Mouse (Mus musculus) stomach, embryonic 14.5 days (tissue): ENCODE measurements around the gene Klhl9. TPM values are rescaled to one million over a fixed set of nuclear protein-coding genes. Genes with fewer than 3 reads are reported as not detected.
A peak's percentile ranks its signal among the peaks of the same experiment; 100 is the strongest.

Source experiments
- ATAC-seq: fragments of 200-750 bp; cut with Nextera tagmentation; 2 replicates; pipeline ENCODE4 v1.8.0; 2017; ENCODE audit warnings: low read depth, moderate TSS enrichment; ENCODE audit not compliant: insufficient number of reproducible peaks, insufficient read depth, low FRiP score
- H3K27ac ChIP-seq: fragments of 300-500 bp; sonication (generic); 2 replicates; pipeline ENCODE4 v1.5.1; 2014; ENCODE audit warnings: mild to moderate bottlenecking, low read length, moderate library complexity, mixed read lengths
- H3K27me3 ChIP-seq: fragments of 300-500 bp; sonication (generic); 2 replicates; pipeline ENCODE4 v1.6.1; 2014; ENCODE audit warnings: low read length, control low read depth, mixed read lengths; ENCODE audit not compliant: control insufficient read depth, insufficient read depth
- H3K36me3 ChIP-seq: fragments of 300-500 bp; sonication (generic); 2 replicates; pipeline ENCODE4 v1.6.1; 2014; ENCODE audit warnings: mild to moderate bottlenecking, control low read depth, low read length, moderate library complexity, mixed read lengths; ENCODE audit not compliant: control insufficient read depth, insufficient read depth
- H3K4me1 ChIP-seq: fragments of 300-500 bp; sonication (generic); 2 replicates; pipeline ENCODE4 v1.6.1; 2014; ENCODE audit warnings: low read length, control low read depth, mixed read lengths; ENCODE audit not compliant: control insufficient read depth, insufficient read depth
- H3K4me2 ChIP-seq: fragments of 300-500 bp; sonication (generic); replicated peaks from 2 replicates; pipeline ENCODE4 v1.6.1; 2014; ENCODE audit warnings: low read depth, low read length, control low read depth
- H3K4me3 ChIP-seq: fragments of 300-500 bp; sonication (generic); 2 replicates; pipeline ENCODE4 v1.5.1; 2014; ENCODE audit warnings: low read depth, low read length, control low read depth
- H3K9ac ChIP-seq: fragments of 300-500 bp; sonication (generic); replicated peaks from 2 replicates; pipeline ENCODE4 v1.6.1; 2014; ENCODE audit warnings: low read depth, mild to moderate bottlenecking, control low read depth, low read length, moderate library complexity, mixed read lengths
- H3K9me3 ChIP-seq: fragments of 300-500 bp; sonication (generic); 2 replicates; pipeline ENCODE4 v1.6.1; 2016; ENCODE audit warnings: low read depth, low read length, control low read depth; ENCODE audit not compliant: control insufficient read depth
- WGBS: fragments of 180-500 bp; shearing (Covaris S2); extraction: QIAGEN DNeasy Blood & Tissue Kit; methylation state at CpG from one replicate; pipeline ENCODE4 v1.1.7; 2014; 5-methylcytosine and 5-hydroxymethylcytosine counted together
- polyA plus RNA-seq: library from polyadenylated mRNA; unstranded; fragments of >200 nt; fragmentation: Nextera tagmentation; extraction: Ambion mirVana; gene quantifications from 2 replicates; pipeline ENCODE4 v1.2.1, GENCODE M21; 2014

Klhl9 gene
- polyA plus RNA-seq, 1 experiment from 2014 or later, result 121 TPM

- WGBS, result 4% methylated on average over 1 of the region's 1 CpGs
- H3K9ac ChIP-seq, result no peak overlapping the region
- no peaks in the 10 kb centered on the region for H3K27me3 ChIP-seq
- H3K9me3 ChIP-seq, result no peaks in the 10 kb centered on the region
- no peak overlapping the region for H3K27ac ChIP-seq
- no peak for ATAC-seq
- H3K4me2 ChIP-seq, result no peak overlapping the region
- H3K36me3 ChIP-seq, result no peaks in the 10 kb centered on the region
- H3K4me3 ChIP-seq, result no peak overlapping the region
- no peaks in the 10 kb centered on the region; the same call in 1 of the 2 replicates for H3K4me1 ChIP-seq
These were observed 5.1 kb upstream of the Klhl9 start for GRCm38 (mm10) chr4:88727324-88727723.

GRCm38 (mm10) chr4:88726727-88727126, 4.5 kb upstream of the Klhl9 start:
- Histone ChIP-seq H3K27me3 (no peaks in the 10 kb centered on the region), H3K36me3 (no peaks in the 10 kb centered on the region), H3K9me3 (no peaks in the 10 kb centered on the region), H3K27ac (no peak overlapping the region), H3K4me3 (no peak overlapping the region), H3K4me2 (no peak overlapping the region), H3K9ac (no peak overlapping the region), H3K4me1 (no peaks in the 10 kb centered on the region; the same call in 1 of the 2 replicates)
- WGBS, result 83% methylated on average over 6 of the region's 6 CpGs
- ATAC-seq, result no peak

- ATAC-seq, result no peak
- peak overlapping the region; percentile 23; the same call in 1 of the 2 replicates for H3K27ac ChIP-seq
- no peak overlapping the region; the same call in 1 of the 2 replicates for H3K4me2 ChIP-seq
- peaks cover 17% of the 10 kb centered on the region for H3K4me1 ChIP-seq
- H3K9ac ChIP-seq, result no peak overlapping the region
- H3K4me3 ChIP-seq, result no peak overlapping the region
- no peaks in the 10 kb centered on the region for H3K9me3 ChIP-seq
- no peaks in the 10 kb centered on the region for H3K27me3 ChIP-seq
- 47% methylated on average over 8 of the region's 8 CpGs for WGBS
- H3K36me3 ChIP-seq, result peaks cover 11% of the 10 kb centered on the region
These were observed 1.3 kb upstream of the Klhl9 start for GRCm38 (mm10) chr4:88723497-88724090.

- 20% methylated on average over 1 of the region's 1 CpGs for WGBS
- peaks cover 18% of the 10 kb centered on the region for H3K36me3 ChIP-seq
- no peaks in the 10 kb centered on the region for H3K9me3 ChIP-seq
- no peak overlapping the region for H3K27ac ChIP-seq
- H3K4me2 ChIP-seq, result peak overlapping the region; percentile 91
- H3K4me3 ChIP-seq, result peak overlapping the region; percentile 26
- peak overlapping the region; percentile 14 for H3K9ac ChIP-seq
- no peaks in the 10 kb centered on the region for H3K27me3 ChIP-seq
- H3K4me1 ChIP-seq, result peaks cover 22% of the 10 kb centered on the region
- ATAC-seq, result no peak
These were observed 3.5 kb downstream of the Klhl9 start for GRCm38 (mm10) chr4:88718715-88719114.

GRCm38 (mm10) chr4:88715059-88715458, 7.2 kb downstream of the Klhl9 start:
- ATAC-seq, result no peak
- H3K4me2 ChIP-seq, result no peak overlapping the region

GRCm38 (mm10) chr4:88714281-88714680, 8.0 kb downstream of the Klhl9 start:
- no peaks in the 10 kb centered on the region for H3K27me3 ChIP-seq
- no peaks in the 10 kb centered on the region for H3K9me3 ChIP-seq
- H3K4me1 ChIP-seq, result peaks cover 9% of the 10 kb centered on the region; the same call in 1 of the 2 replicates
- peaks cover 7% of the 10 kb centered on the region for H3K36me3 ChIP-seq
- no peak overlapping the region for H3K9ac ChIP-seq
- no peak overlapping the region for H3K4me2 ChIP-seq
- H3K27ac ChIP-seq, result no peak overlapping the region
- WGBS, result 73% methylated on average over 1 of the region's 1 CpGs
- ATAC-seq, result no peak
- H3K4me3 ChIP-seq, result no peak overlapping the region

More at GRCm38 (mm10) chr4:88715059-88715458, 7.2 kb downstream of the Klhl9 start:
- no peak overlapping the region for H3K9ac ChIP-seq
- H3K36me3 ChIP-seq, result peaks cover 9% of the 10 kb centered on the region
- no peak overlapping the region for H3K27ac ChIP-seq
- H3K27me3 ChIP-seq, result no peaks in the 10 kb centered on the region
- no peak overlapping the region for H3K4me3 ChIP-seq
- no peaks in the 10 kb centered on the region for H3K9me3 ChIP-seq
- peaks cover 11% of the 10 kb centered on the region; the same call in 1 of the 2 replicates for H3K4me1 ChIP-seq

- Histone ChIP-seq H3K4me1 (no peaks in the 10 kb centered on the region), H3K36me3 (no peaks in the 10 kb centered on the region; the same call in 1 of the 2 replicates), H3K9ac (no peak overlapping the region), H3K4me3 (no peak overlapping the region), H3K27me3 (no peaks in the 10 kb centered on the region), H3K9me3 (no peaks in the 10 kb centered on the region), H3K4me2 (no peak overlapping the region), H3K27ac (no peak overlapping the region)
- 97% methylated on average over 1 of the region's 1 CpGs for WGBS
- ATAC-seq, result no peak
These were observed 15.0 kb downstream of the Klhl9 start for GRCm38 (mm10) chr4:88707128-88707826.

- WGBS, result 45% methylated on average over 3 of the region's 3 CpGs
- Histone ChIP-seq H3K4me2 (no peak overlapping the region), H3K4me3 (no peak overlapping the region), H3K4me1 (no peaks in the 10 kb centered on the region), H3K9me3 (no peaks in the 10 kb centered on the region), H3K27me3 (no peaks in the 10 kb centered on the region), H3K36me3 (no peaks in the 10 kb centered on the region; the same call in 1 of the 2 replicates), H3K27ac (no peak overlapping the region), H3K9ac (no peak overlapping the region)
- no peak for ATAC-seq
These were observed 16.3 kb downstream of the Klhl9 start for GRCm38 (mm10) chr4:88705924-88706323.
